Mouse (Mus musculus) G1E (cell line): ENCODE data around the gene Plcb2.

Experiments
- CTCF ChIP-seq: IDR thresholded peaks from 2 replicates; pipeline ENCODE4 v1.5.1; 2012; ENCODE audit warnings: low read depth, low read length, inconsistent platforms, mixed read lengths
- GATA1 ChIP-seq: IDR thresholded peaks from 2 replicates; pipeline ENCODE4 v1.6.1; 2012; ENCODE audit warnings: borderline replicate concordance, low read length, inconsistent platforms, mixed read lengths

DNA sequence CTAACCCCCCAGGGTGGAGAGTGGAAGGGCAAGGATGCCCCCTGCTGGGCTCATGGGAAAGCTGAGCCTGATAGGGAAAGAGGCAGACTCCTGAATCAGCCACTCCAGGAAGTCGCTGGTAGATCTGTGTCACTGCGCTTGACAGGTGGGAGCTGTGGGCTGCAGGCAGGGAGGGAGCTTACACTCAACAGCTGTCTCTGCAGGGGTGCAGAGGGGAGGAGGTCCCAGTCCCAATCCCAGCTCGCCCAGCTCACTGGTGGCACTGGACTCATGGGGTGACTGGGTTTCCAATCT is 2.3 kb upstream of the Plcb2 start:
- TF ChIP-seq CTCF (0 out of 2 replicates have a peak, but pooled peaks have one; percentile 10), GATA1 (no peak)
